Mouse (Mus musculus) urinary bladder, postnatal 36 days (tissue): ENCODE data around the gene Rarb.

Source experiments
- DNase-seq, 2 experiments: peaks; one replicate each; pipeline ENCODE4 v3.0.0; 2022; ENCODE audit warnings: low spot score in 2 of 2, mixed read lengths in 1 of 2

Rarb gene

GRCm38 (mm10) chr14:16735331-16736012 is 83.5 kb downstream of the Rarb start:
- no peak for DNase-seq

GRCm38 (mm10) chr14:16733595-16734298 is 85.2 kb downstream of the Rarb start:
- no peak for DNase-seq

GRCm38 (mm10) chr14:16732054-16732453 is 86.9 kb downstream of the Rarb start:
- no peak for DNase-seq

GRCm38 (mm10) chr14:16728175-16728838 is 90.6 kb downstream of the Rarb start:
- no peak for DNase-seq

- DNase-seq, result no peak
These were observed 95.0 kb downstream of the Rarb start for GRCm38 (mm10) chr14:16723991-16724390.

- DNase-seq, result no peak
These were observed 101.1 kb downstream of the Rarb start for GRCm38 (mm10) chr14:16717821-16718220.

- DNase-seq, result no peak
These were observed 104.5 kb downstream of the Rarb start for GRCm38 (mm10) chr14:16714344-16714955.

- no peak for DNase-seq
These were observed 105.2 kb downstream of the Rarb start for GRCm38 (mm10) chr14:16713773-16714172.

GRCm38 (mm10) chr14:16699228-16699627 is 119.7 kb downstream of the Rarb start:
- DNase-seq, result no peak

GRCm38 (mm10) chr14:16695453-16696120 is 123.4 kb downstream of the Rarb start:
- peak in 1 of 2 experiments; percentile 4 for DNase-seq

GRCm38 (mm10) chr14:16678335-16678734 is 140.6 kb downstream of the Rarb start:
- no peak for DNase-seq

- no peak for DNase-seq
These were observed 141.9 kb downstream of the Rarb start for GRCm38 (mm10) chr14:16677081-16677480.

- no peak for DNase-seq
These were observed 148.4 kb downstream of the Rarb start for GRCm38 (mm10) chr14:16670571-16670970.

GRCm38 (mm10) chr14:16639153-16639943 is 179.6 kb downstream of the Rarb start:
- DNase-seq, result no peak

GRCm38 (mm10) chr14:16613975-16614374 is 205.0 kb downstream of the Rarb start:
- DNase-seq, result no peak

GRCm38 (mm10) chr14:16605480-16605879 is 213.5 kb downstream of the Rarb start:
- no peak for DNase-seq

GRCm38 (mm10) chr14:16604469-16605064 is 214.4 kb downstream of the Rarb start:
- DNase-seq, result no peak

GRCm38 (mm10) chr14:16603040-16603590 is 215.8 kb downstream of the Rarb start:
- DNase-seq, result no peak

- no peak for DNase-seq
These were observed 219.7 kb downstream of the Rarb start for GRCm38 (mm10) chr14:16599224-16599623.

- no peak for DNase-seq
These were observed 220.9 kb downstream of the Rarb start for GRCm38 (mm10) chr14:16598074-16598501.
